Mouse (Mus musculus) cerebral cortex, adult 2 months (tissue): Measurements from ENCODE around the gene Dst.

Source experiments
- WGBS: fragments of 180-500 bp; shearing (Covaris S2); methylation state at CpG from one replicate; pipeline ENCODE4 v1.1.7; 2018; 5-methylcytosine and 5-hydroxymethylcytosine counted together

Gene Dst

GRCm38 (mm10) chr1:34289472-34289748, 381.4 kb downstream of the Dst start:
- 84% methylated on average over 14 of the region's 14 CpGs for WGBS

- 77% methylated on average over 12 of the region's 12 CpGs for WGBS
Measured at GRCm38 (mm10) chr1:34290321-34290720, 382.3 kb downstream of the Dst start.

GRCm38 (mm10) chr1:34293198-34293597, 385.2 kb downstream of the Dst start:
- WGBS = 83% methylated on average over 14 of the region's 14 CpGs

GRCm38 (mm10) chr1:34297636-34298035, 389.6 kb downstream of the Dst start:
- 74% methylated on average over 9 of the region's 9 CpGs for WGBS

GRCm38 (mm10) chr1:34298631-34299184, 390.7 kb downstream of the Dst start:
- 42% methylated on average over 18 of the region's 18 CpGs for WGBS

GRCm38 (mm10) chr1:34299507-34299906, 391.5 kb downstream of the Dst start:
- 78% methylated on average over 13 of the region's 13 CpGs for WGBS

- WGBS = 47% methylated on average over 13 of the region's 13 CpGs
Measured at GRCm38 (mm10) chr1:34300309-34300980, 392.4 kb downstream of the Dst start.

- 43% methylated on average over 5 of the region's 5 CpGs for WGBS
Measured at GRCm38 (mm10) chr1:34304227-34304626, 396.2 kb downstream of the Dst start.

- WGBS = 90% methylated on average over 2 of the region's 2 CpGs
Measured at GRCm38 (mm10) chr1:34306741-34307140, 398.7 kb downstream of the Dst start.

- WGBS = 92% methylated on average over 15 of the region's 15 CpGs
Measured at GRCm38 (mm10) chr1:34307191-34307590, 399.2 kb downstream of the Dst start.

GRCm38 (mm10) chr1:34308841-34309240, 400.8 kb downstream of the Dst start:
- 98% methylated on average over 3 of the region's 3 CpGs for WGBS

- 97% methylated on average over 12 of the region's 12 CpGs for WGBS
Measured at GRCm38 (mm10) chr1:34309396-34309795, 401.4 kb downstream of the Dst start.

GRCm38 (mm10) chr1:34310532-34311250, 402.7 kb downstream of the Dst start:
- WGBS = 52% methylated on average over 8 of the region's 8 CpGs

- WGBS = 79% methylated on average over 4 of the region's 4 CpGs
Measured at GRCm38 (mm10) chr1:34312806-34313205, 404.8 kb downstream of the Dst start.

GRCm38 (mm10) chr1:34315381-34315780, 407.4 kb downstream of the Dst start:
- 79% methylated on average over 5 of the region's 5 CpGs for WGBS

GRCm38 (mm10) chr1:34324255-34324654, 416.2 kb downstream of the Dst start:
- 71% methylated on average over 7 of the region's 7 CpGs for WGBS

- 88% methylated on average over 6 of the region's 6 CpGs for WGBS
Measured at GRCm38 (mm10) chr1:34328606-34329005, 420.6 kb downstream of the Dst start.

GRCm38 (mm10) chr1:34331767-34332166, 423.7 kb downstream of the Dst start:
- WGBS = 36% methylated on average over 3 of the region's 3 CpGs
